Mouse (Mus musculus) left cerebral cortex, adult 8-10 months (tissue): ENCODE data around the gene Aasdh. TPM values are rescaled to one million over a fixed set of nuclear protein-coding genes. Genes with fewer than 3 reads are reported as not detected.
A peak's percentile ranks its signal among the peaks of the same experiment; 100 is the strongest.

Experiments
- DNase-seq, 2 experiments: peaks; one replicate each; pipeline ENCODE4 v3.0.0; 2022; ENCODE audit warnings: low spot score in 2 of 2
- total RNA-seq, 4 experiments: library from RNA; stranded (reverse); gene quantifications; 2 replicates each; pipeline ENCODE4 v1.2.4; 2022

The Aasdh gene
- total RNA-seq, 4 experiments from 2014 or later, result 19.4 to 25.6 (median 21.0) TPM

GRCm38 (mm10) chr5:76843851-76844419 is 61.4 kb downstream of the Aasdh start:
- no peak for DNase-seq

- peak in 1 of 2 experiments; percentile 58 for DNase-seq
Observed at GRCm38 (mm10) chr5:76843448-76843847, 61.9 kb downstream of the Aasdh start.

- no peak for DNase-seq
Observed at GRCm38 (mm10) chr5:76841859-76842258, 63.5 kb downstream of the Aasdh start.

- no peak for DNase-seq
Observed at GRCm38 (mm10) chr5:76839786-76840185, 65.5 kb downstream of the Aasdh start.

- peak in 1 of 2 experiments; percentile 41 for DNase-seq
Observed at GRCm38 (mm10) chr5:76837018-76837417, 68.3 kb downstream of the Aasdh start.

GRCm38 (mm10) chr5:76832529-76833210 is 72.6 kb downstream of the Aasdh start:
- DNase-seq, result no peak

- no peak for DNase-seq
Observed at GRCm38 (mm10) chr5:76828527-76829240, 76.6 kb downstream of the Aasdh start.

Other genes starting within 250 kb of the Aasdh start
- 10 to 100 TPM; 48.2 to 53.4 (median 51.1) TPM for gene C530008M17Rik, start 249.0 kb downstream of the Aasdh start, total RNA-seq
- 100 to 1,000 TPM; 101 to 109 (median 107) TPM for gene Paics, start 45.8 kb upstream of the Aasdh start, total RNA-seq
- gene Ppat, start 46.1 kb upstream of the Aasdh start, total RNA-seq, result 10 to 100 TPM; 16.2 to 20.3 (median 17.9) TPM
- gene Srp72, start 69.2 kb upstream of the Aasdh start, total RNA-seq, result 100 to 1,000 TPM in 3 of 4 experiments, 10 to 100 TPM in 1; 91.9 to 105 (median 103) TPM
- gene Arl9, start 98.5 kb upstream of the Aasdh start, total RNA-seq, result not detected
- gene Thegl, start 110.5 kb upstream of the Aasdh start, total RNA-seq, result under 1 TPM in 3 of 4 experiments, not detected in 1; 0.21 to 0.91 (median 0.68) TPM
- 10 to 100 TPM; 25.4 to 28.4 (median 26.1) TPM for gene Hopx, start 209.6 kb upstream of the Aasdh start, total RNA-seq